Mouse (Mus musculus) testis, adult 2 months (tissue): ENCODE measurements around the gene Phldb2. TPM values are rescaled to one million over a fixed set of nuclear protein-coding genes. Genes with fewer than 3 reads are reported as not detected.

ENCODE experiments used
- H3K27ac ChIP-seq: fragments of 200-500 bp; 2 replicates; pipeline ENCODE4 v1.5.1; 2012; ENCODE audit warnings: low read depth, low read length; ENCODE audit not compliant: control insufficient read depth, insufficient read depth
- H3K27me3 ChIP-seq: fragments of 200-500 bp; 2 replicates; pipeline ENCODE4 v1.6.1; 2012; ENCODE audit warnings: mild to moderate bottlenecking, low read length, moderate library complexity; ENCODE audit not compliant: control insufficient read depth, insufficient read depth
- H3K36me3 ChIP-seq: fragments of 200-500 bp; 2 replicates; pipeline ENCODE4 v1.6.1; 2012; ENCODE audit warnings: mild to moderate bottlenecking, low read length; ENCODE audit not compliant: control insufficient read depth, insufficient read depth
- H3K4me1 ChIP-seq: fragments of 200-500 bp; 2 replicates; pipeline ENCODE4 v1.6.1; 2012; ENCODE audit warnings: low read length; ENCODE audit not compliant: control insufficient read depth, insufficient read depth
- H3K4me3 ChIP-seq: fragments of 200-500 bp; 2 replicates; pipeline ENCODE4 v1.5.1; 2012; ENCODE audit warnings: low read depth, mild to moderate bottlenecking, low read length, moderate library complexity, mixed read lengths; ENCODE audit not compliant: control insufficient read depth
- CTCF ChIP-seq: fragments of 200-500 bp; IDR thresholded peaks from 2 replicates; pipeline ENCODE4 v1.5.1; 2012; ENCODE audit warnings: low read depth, mild to moderate bottlenecking, inconsistent platforms, low read length, moderate library complexity; ENCODE audit not compliant: control insufficient read depth, insufficient read depth, insufficient replicate concordance
- POLR2A ChIP-seq: fragments of 200-500 bp; IDR thresholded peaks from 2 replicates; pipeline ENCODE4 v1.6.1; 2012; ENCODE audit warnings: low read depth, mild to moderate bottlenecking, inconsistent platforms, low read length, moderate library complexity; ENCODE audit not compliant: control insufficient read depth
- polyA plus RNA-seq: library from polyadenylated mRNA; depleted of rRNA; stranded (reverse); fragments of >200 nt; gene quantifications from 2 replicates; pipeline ENCODE4 v1.2.3, GENCODE M21; 2012

Phldb2 gene
- polyA plus RNA-seq, 1 experiment = 0.65 TPM

DNA sequence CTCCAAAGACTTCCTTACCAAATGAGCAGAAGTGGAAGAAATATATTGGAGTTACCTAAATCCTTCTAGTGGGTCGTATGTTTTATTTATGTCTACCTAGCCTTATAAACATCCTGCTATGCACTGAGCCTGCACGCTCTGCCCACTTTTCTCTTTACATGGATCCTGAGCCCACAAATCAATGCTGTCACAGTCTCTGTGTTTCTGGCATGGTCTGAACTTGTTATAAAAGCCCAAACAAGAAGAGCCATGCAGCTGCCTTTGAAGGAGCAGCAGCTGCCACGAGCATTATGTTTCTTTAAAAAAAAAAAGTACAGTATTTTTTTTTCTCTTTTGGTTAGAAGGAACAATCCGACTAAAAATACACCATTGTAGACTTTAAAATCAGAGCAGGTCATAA, 186.0 kb downstream of the Phldb2 start:
- Histone ChIP-seq H3K4me3 (no peak overlapping the region), H3K27ac (no peak overlapping the region), H3K4me1 (no peaks in the 10 kb centered on the region), H3K36me3 (no peaks in the 10 kb centered on the region), H3K27me3 (no peaks in the 10 kb centered on the region)
- TF ChIP-seq CTCF (no peak), POLR2A (no peak)

DNA sequence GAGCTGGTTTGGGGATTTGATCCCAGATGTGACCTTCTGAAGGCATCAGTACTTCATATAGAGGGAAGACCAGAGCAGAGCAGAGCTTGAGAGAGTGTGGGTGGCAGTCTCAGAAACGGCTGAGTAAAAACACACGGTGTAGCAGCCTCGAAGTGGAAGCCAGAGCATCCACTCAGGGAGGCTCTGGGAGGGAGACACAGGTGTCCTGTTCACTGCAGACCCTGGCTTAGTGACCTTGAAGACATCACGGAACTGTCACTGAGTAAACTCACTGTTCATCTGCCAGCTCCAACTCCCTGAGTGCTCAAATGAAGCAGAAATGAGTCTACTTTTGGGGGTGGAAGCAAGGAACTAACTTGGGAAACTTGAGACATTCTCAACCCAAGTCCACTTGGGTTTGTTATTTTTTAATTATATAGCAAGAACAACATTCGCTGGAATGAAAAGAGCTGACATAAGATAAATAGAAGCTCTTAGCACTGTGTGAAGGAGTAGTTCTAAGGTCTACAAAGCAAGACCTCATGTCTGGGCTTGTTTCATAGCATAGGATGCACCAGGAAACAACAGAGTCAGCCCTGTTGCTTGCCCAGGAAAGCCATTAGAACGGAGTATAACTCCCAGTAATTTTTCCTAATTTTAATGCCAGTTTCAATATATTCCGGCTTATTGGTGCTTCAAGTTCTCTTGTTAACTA, 187.4 kb downstream of the Phldb2 start:
- Histone ChIP-seq H3K27ac (no peak overlapping the region), H3K4me1 (no peaks in the 10 kb centered on the region), H3K36me3 (no peaks in the 10 kb centered on the region), H3K4me3 (no peak overlapping the region), H3K27me3 (no peaks in the 10 kb centered on the region)
- TF ChIP-seq POLR2A (no peak), CTCF (no peak)

DNA sequence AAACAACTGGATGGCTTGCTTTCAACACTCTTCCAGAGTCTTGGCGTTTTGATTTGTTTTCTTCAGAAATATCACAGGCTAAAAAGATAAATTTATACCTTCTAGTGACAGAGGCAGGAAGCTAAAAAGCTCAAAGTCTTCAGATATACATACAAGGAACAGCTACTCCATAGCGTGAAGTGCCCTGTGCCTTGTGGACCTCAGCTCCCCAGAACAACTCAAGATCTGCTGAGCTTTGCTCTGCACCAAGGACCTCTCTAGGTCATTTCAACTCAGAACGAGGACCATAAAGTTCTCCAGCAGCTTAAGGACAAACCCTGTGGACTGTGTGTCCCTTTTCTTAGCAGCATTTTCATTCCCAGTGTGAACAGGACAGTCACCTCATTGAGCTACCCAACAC, 188.3 kb downstream of the Phldb2 start:
- H3K4me1 ChIP-seq = no peaks in the 10 kb centered on the region
- no peak overlapping the region for H3K4me3 ChIP-seq
- no peaks in the 10 kb centered on the region for H3K27me3 ChIP-seq
- TF ChIP-seq POLR2A (no peak), CTCF (no peak)
- H3K27ac ChIP-seq = peak overlapping the region; percentile 10; the same call in 1 of the 2 replicates
- H3K36me3 ChIP-seq = no peaks in the 10 kb centered on the region

DNA sequence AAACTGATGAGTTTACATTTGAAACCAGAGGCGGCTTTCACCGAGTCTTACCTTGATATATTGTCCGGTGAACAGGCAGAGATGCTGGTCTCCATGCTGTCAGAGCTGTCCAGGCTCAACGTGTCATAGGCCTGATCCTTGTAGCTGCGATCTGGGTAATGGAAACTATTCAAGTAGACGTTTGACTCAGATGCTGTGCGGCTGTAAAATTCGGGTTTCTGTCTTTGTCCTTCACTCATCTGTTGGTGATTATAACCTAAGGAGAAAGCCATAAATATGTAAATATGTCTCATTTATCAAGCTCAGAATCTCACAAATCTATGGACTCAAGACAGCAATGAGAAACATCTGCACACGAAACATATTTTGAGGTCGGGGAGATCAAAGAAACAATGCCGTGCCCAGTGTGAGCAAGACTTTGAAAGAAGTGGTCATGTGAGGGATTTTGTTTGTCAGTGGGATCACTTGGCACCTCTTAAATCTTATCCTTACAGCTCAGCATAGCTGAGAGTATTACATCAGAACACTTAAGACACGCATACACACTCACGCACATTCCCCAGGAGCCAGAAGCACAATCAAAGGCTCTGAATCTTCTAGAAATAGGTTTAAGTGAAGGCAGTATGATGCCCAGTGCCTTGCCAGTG, 190.4 kb downstream of the Phldb2 start:
- no peak overlapping the region for H3K27ac ChIP-seq
- H3K27me3 ChIP-seq = no peaks in the 10 kb centered on the region
- H3K36me3 ChIP-seq = no peaks in the 10 kb centered on the region
- no peak overlapping the region for H3K4me3 ChIP-seq
- no peaks in the 10 kb centered on the region; the same call in 1 of the 2 replicates for H3K4me1 ChIP-seq
- TF ChIP-seq CTCF (no peak), POLR2A (no peak)

DNA sequence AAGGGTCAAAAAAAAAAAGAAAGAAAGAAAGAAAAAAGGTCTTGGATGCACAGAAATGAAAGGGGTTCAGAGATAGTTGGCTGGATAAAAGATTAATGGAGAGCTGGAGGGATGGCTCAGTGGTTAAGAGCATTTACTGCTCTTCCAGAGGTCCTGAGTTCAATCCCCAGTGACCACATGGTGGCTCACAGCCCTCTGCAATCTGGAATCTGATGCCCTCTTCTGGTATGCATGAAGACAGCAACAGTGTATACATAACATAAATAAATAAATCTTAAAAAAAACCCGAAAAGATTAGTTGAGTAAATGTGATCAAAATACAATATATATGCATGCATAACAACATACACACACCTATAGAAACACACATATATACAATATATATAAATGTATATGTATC, 192.0 kb downstream of the Phldb2 start:
- Histone ChIP-seq H3K36me3 (no peaks in the 10 kb centered on the region), H3K4me1 (peaks cover 7% of the 10 kb centered on the region), H3K27me3 (no peaks in the 10 kb centered on the region), H3K27ac (no peak overlapping the region), H3K4me3 (no peak overlapping the region)
- TF ChIP-seq POLR2A = no peak
- no peak for TF ChIP-seq CTCF

DNA sequence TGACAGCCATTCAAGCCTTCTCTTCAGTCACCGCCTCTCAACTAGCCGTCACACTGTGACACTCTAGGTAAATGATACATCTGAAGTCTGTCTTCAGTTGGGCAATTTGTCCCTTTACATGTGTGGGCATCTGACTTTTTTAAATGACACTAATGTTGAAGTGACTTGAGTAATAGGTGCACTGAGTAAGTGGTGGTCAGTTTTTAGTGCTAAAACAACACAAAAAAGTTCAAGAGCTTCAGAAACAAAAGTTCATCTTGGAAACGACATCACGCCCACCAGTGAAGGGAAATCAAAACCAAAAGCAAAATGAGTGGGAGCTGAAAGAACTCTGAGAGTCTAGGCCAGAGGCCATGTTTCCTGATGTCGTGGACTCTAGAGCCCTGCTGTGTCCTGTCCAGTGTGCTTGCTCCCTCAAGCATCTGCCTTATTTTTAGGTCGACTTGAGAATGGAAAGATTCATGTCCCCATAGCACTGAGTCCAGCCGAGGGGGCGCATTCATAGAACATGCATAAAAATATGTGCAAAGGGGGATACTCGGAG, 194.6 kb downstream of the Phldb2 start:
- H3K27me3 ChIP-seq = no peaks in the 10 kb centered on the region
- TF ChIP-seq CTCF = no peak
- no peak for TF ChIP-seq POLR2A
- H3K36me3 ChIP-seq = no peaks in the 10 kb centered on the region

DNA sequence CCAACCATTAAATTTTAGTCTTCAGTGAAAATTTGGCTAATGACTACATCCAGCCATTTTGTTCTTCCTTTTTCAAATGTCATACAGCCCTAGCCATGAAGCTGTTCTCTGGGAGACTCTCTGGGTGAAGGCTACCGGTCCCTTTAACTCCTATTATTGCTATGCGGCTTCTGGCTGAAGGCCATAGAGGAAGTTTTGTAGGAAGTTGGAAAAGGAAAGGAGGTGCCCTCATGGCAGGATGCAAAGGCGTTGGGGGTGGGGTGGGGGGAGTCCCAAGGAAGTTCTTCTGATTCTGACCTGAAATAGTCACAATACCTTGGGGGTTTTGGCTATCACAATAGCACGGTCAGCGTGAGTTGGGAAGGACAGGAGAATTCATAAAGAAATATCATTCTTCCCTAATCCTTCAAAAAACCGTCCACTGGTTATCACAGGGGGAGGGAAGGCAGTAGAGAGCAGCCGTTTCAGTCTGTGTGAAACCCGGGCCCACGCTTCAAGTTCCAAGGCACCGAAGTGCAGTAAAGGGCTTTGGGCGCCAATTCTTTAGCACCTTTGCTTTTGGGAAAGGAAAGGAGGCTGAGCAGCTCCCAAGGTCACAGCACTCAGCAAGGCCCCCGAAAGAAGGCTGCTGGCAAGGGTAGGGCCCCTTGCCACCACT, 195.8 kb downstream of the Phldb2 start:
- peaks cover 7% of the 10 kb centered on the region for H3K4me1 ChIP-seq
- no peaks in the 10 kb centered on the region for H3K27me3 ChIP-seq
- H3K4me3 ChIP-seq = no peak overlapping the region
- H3K27ac ChIP-seq = no peak overlapping the region
- no peak for TF ChIP-seq POLR2A
- no peak for TF ChIP-seq CTCF
- H3K36me3 ChIP-seq = no peaks in the 10 kb centered on the region

More for the DNA sequence above, 194.6 kb downstream of the Phldb2 start:
- peaks cover 7% of the 10 kb centered on the region for H3K4me1 ChIP-seq
- H3K27ac ChIP-seq = no peak overlapping the region
- H3K4me3 ChIP-seq = no peak overlapping the region
